Mouse (Mus musculus) MEL (cell line): ENCODE measurements at regions not wholly inside any gene's neighbourhood (a gene's known extent, or its start where the extent isn't known, plus 50 kb on each side); places are given as distances from the start of the nearest gene placed in this dataset.

Experiments used
- CHD2 ChIP-seq: IDR thresholded peaks from 2 replicates; pipeline ENCODE4 v1.6.1; 2011; ENCODE audit warnings: low read length, improper control_type of control experiment
- CTCF ChIP-seq, 3 experiments: IDR thresholded peaks in 2 of 3; conservative IDR thresholded peaks in 1 of 3; 2 replicates each; pipeline ENCODE4 v1.5.1; 2011 to 2012; ENCODE audit warnings: low read length in 3 of 3, low read depth in 2 of 3, mild to moderate bottlenecking in 2 of 3, improper control_type of control experiment in 1 of 3, inconsistent platforms in 1 of 3, mixed read lengths in 1 of 3, moderate library complexity in 1 of 3; ENCODE audit not compliant: control insufficient read depth in 1 of 3, insufficient read depth in 1 of 3, poor library complexity in 1 of 3, severe bottlenecking in 1 of 3
- EP300 ChIP-seq, 2 experiments: IDR thresholded peaks; 2 replicates each; pipeline ENCODE4 v1.6.1; 2011; ENCODE audit warnings: improper control_type of control experiment in 2 of 2, low read length in 2 of 2, low read depth in 1 of 2, mild to moderate bottlenecking in 1 of 2
- ETS1 ChIP-seq: IDR thresholded peaks from 2 replicates; pipeline ENCODE4 v1.6.1; 2012; ENCODE audit warnings: low read depth, mild to moderate bottlenecking, inconsistent platforms, low read length, improper control_type of control experiment, moderate library complexity
- GABPA ChIP-seq: IDR thresholded peaks from 2 replicates; pipeline ENCODE4 v1.6.1; 2012; ENCODE audit warnings: low read depth, mild to moderate bottlenecking, inconsistent platforms, low read length, improper control_type of control experiment, moderate library complexity
- MAFK ChIP-seq: IDR thresholded peaks from 2 replicates; pipeline ENCODE4 v1.6.1; 2011; ENCODE audit warnings: low read depth, mild to moderate bottlenecking, low read length, improper control_type of control experiment, borderline replicate concordance
- MAX ChIP-seq: IDR thresholded peaks from 2 replicates; pipeline ENCODE4 v1.6.1; 2011; ENCODE audit warnings: low read length, improper control_type of control experiment
- NRF1 ChIP-seq: IDR thresholded peaks from 2 replicates; pipeline ENCODE4 v1.6.1; 2014; ENCODE audit warnings: low read depth, mild to moderate bottlenecking, inconsistent platforms, low read length, improper control_type of control experiment, moderate library complexity; ENCODE audit not compliant: poor library complexity, insufficient read depth, severe bottlenecking
- POLR2A ChIP-seq, 2 experiments: IDR thresholded peaks; 2 replicates each; pipeline ENCODE4 v1.6.1; 2011 to 2012; ENCODE audit warnings: low read length in 2 of 2, mild to moderate bottlenecking in 2 of 2, control low read depth in 1 of 2, improper control_type of control experiment in 1 of 2, low read depth in 1 of 2, moderate library complexity in 1 of 2; ENCODE audit not compliant: control insufficient read depth in 1 of 2, insufficient read depth in 1 of 2, poor library complexity in 1 of 2
- POLR2AphosphoS5 ChIP-seq: IDR thresholded peaks from 2 replicates; pipeline ENCODE4 v1.6.1; 2012; ENCODE audit warnings: low read depth, borderline replicate concordance, mild to moderate bottlenecking, inconsistent platforms, low read length, moderate library complexity, mixed read lengths
- RCOR1 ChIP-seq: IDR thresholded peaks from 2 replicates; pipeline ENCODE4 v1.6.1; 2012; ENCODE audit warnings: low read depth, mild to moderate bottlenecking, inconsistent platforms, low read length, improper control_type of control experiment
- TAL1 ChIP-seq: IDR thresholded peaks from 2 replicates; pipeline ENCODE4 v1.6.1; 2012; ENCODE audit warnings: mild to moderate bottlenecking, inconsistent platforms, low read length, moderate library complexity, mixed read lengths
- ZNF384 ChIP-seq: IDR thresholded peaks from 2 replicates; pipeline ENCODE4 v1.6.1; 2012; ENCODE audit warnings: low read depth, mild to moderate bottlenecking, inconsistent platforms, low read length, improper control_type of control experiment

DNA sequence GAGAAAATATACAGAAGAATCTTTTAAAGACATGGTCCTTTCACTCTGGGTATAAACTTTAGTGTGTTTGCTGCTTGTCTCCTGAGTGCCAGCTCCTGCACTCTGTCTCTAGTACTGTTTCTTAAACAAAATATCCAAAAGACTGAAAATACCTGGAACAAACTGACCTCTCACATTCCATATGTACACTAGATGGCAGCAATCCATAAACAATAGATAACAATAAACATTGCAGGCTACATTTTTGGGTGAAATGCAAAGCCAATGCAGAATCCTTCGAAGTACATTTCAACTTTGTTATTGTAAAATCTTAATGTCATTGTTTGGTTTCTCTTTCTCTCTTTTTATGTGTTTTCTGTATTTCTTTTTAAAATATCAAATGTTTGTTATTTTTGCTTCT lies 176.6 kb upstream of the Ube2dnl1 start:
- TF ChIP-seq ZNF384 (no peak), NRF1 (no peak), CTCF (IDR thresholded peaks at IDR 0.05 in 2 of 3, conservative IDR thresholded peaks at IDR 0.05 in 1 of 3; ENCODE audit: control insufficient read depth in 1 of 3, insufficient read depth in 1 of 3, low read depth in 2 of 3, low read length in 3 of 3, poor library complexity in 1 of 3, severe bottlenecking in 1 of 3) (peak in 2 of 3 experiments; percentile 9 to 71; a peak in 2 of 6 replicates), POLR2A (IDR thresholded peaks at IDR 0.05; ENCODE audit: control insufficient read depth in 1 of 2, insufficient read depth in 1 of 2, low read depth in 1 of 2, low read length in 2 of 2, poor library complexity in 1 of 2) (no peak), GABPA (no peak), MAX (no peak), ETS1 (no peak), EP300 (IDR thresholded peaks at IDR 0.05; ENCODE audit: low read depth in 1 of 2, low read length in 2 of 2) (no peak), MAFK (no peak), RCOR1 (no peak), POLR2AphosphoS5 (no peak), CHD2 (no peak), TAL1 (no peak)
